Comparison of ENCODE assay signal across 11 mouse cellular contexts in the genomic region with DNA sequence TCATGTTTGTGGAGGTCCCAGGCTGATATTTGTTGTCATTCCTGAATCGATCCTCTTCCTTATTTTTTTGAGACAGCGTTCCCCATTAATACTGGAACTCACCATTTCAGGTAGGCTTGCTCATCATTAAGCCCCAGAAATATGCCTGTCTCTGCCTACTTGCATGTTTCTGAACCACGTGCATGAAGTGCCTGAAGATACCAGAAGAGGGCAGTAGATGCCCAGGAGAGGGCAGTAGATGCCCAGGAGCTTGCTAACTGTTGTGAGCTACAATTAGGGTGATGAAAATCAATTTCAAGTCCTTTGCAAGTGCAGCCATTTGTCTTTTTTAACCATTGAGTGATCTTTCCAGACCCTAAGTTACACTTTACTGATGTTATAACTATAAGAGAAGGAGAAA.
DNase-seq lines count a peak whose midpoint lies in the region; ATAC-seq and TF ChIP-seq lines count a peak whose summit lies in the region.
"Had no signal": no experiment of that assay in that cellular context is flagged by ENCODE, and none has a peak within 500 bp of the region (broad histone marks: within the 10 kb centered on the region; RNA-seq: fewer than 3 reads in every experiment).

No protein-coding gene starts in this region.

- no peaks in the 10 kb centered on the region for H3K27me3 ChIP-seq in midbrain, embryonic 10.5 days (ENCODE audit: low read depth, poor library complexity, severe bottlenecking)
- H3K27me3 ChIP-seq in midbrain, embryonic 15.5 days (replicated peaks): no peaks in the 10 kb centered on the region
- no peaks in the 10 kb centered on the region for H3K27me3 ChIP-seq in thymus, adult 2 months (ENCODE audit: control insufficient read depth, insufficient read depth, low read length)
- H3K27me3 ChIP-seq: heart, embryonic 13.5 days had no signal

- H3K27ac ChIP-seq in gastrocnemius, adult 2 months: no peak overlapping the region
- no peak overlapping the region for H3K27ac ChIP-seq in midbrain, embryonic 10.5 days (replicated peaks)
- no peak overlapping the region for H3K27ac ChIP-seq in midbrain, embryonic 15.5 days
- H3K27ac ChIP-seq in thymus, adult 2 months (ENCODE audit: control insufficient read depth, insufficient read depth, low read length): no peak overlapping the region
- H3K27ac ChIP-seq: heart, embryonic 13.5 days; macrophage had no signal

- DNase-seq in gastrocnemius, adult 2 months: no peak
- DNase-seq in gastrocnemius, adult 18-20 months (ENCODE audit: low spot score): no peak
- peak; percentile 19 for DNase-seq in midbrain, embryonic 10.5 days (ENCODE audit: low spot score)
- peak; percentile 27 for DNase-seq in brain, embryonic 14.5 days (ENCODE audit: low read depth)
- peak; percentile 27 for DNase-seq in retina, postnatal 1 day
- no peak for DNase-seq in spleen, postnatal 36 days (ENCODE audit: low spot score in 2 of 2)
- DNase-seq in thymus, adult 2 months: no peak
- DNase-seq: right cerebral cortex, postnatal 14 days had no signal

- H3K9ac ChIP-seq in midbrain, embryonic 15.5 days: no peak overlapping the region
- H3K9ac ChIP-seq: heart, embryonic 13.5 days had no signal

- peak; percentile 9; the same call in 1 of the 2 replicates for TF ChIP-seq CTCF in gastrocnemius, adult 2 months (IDR thresholded peaks at IDR 0.05)
- peak; percentile 43; the same call in 1 of the 2 replicates for TF ChIP-seq CTCF in brain, embryonic 14.5 days (IDR thresholded peaks at IDR 0.05; ENCODE audit: borderline replicate concordance, extremely low read depth, insufficient read depth, insufficient read length)
- TF ChIP-seq CTCF in thymus, adult 2 months (IDR thresholded peaks at IDR 0.05; ENCODE audit: borderline replicate concordance, control insufficient read depth, extremely low read depth, insufficient read depth, low read length, poor library complexity): no peak

- WGBS in midbrain, embryonic 10.5 days: 75% methylated on average over 3 of the region's 3 CpGs
- 77% methylated on average over 3 of the region's 3 CpGs for WGBS in midbrain, embryonic 15.5 days
- WGBS in thymus, adult 2 months: 80% methylated on average over 3 of the region's 3 CpGs

- H3K4me2 ChIP-seq in midbrain, embryonic 15.5 days: no peak overlapping the region
- H3K4me2 ChIP-seq: heart, embryonic 13.5 days had no signal

- H3K4me3 ChIP-seq in gastrocnemius, adult 2 months: no peak overlapping the region
- no peak overlapping the region for H3K4me3 ChIP-seq in midbrain, embryonic 10.5 days
- no peak overlapping the region for H3K4me3 ChIP-seq in midbrain, embryonic 15.5 days
- H3K4me3 ChIP-seq in thymus, adult 2 months (ENCODE audit: control insufficient read depth, insufficient read depth, low read length): no peak overlapping the region
- H3K4me3 ChIP-seq: heart, embryonic 13.5 days had no signal

- intact Hi-C loops in gastrocnemius, adult 2 months (cut with DNase I): no loop called here

- ATAC-seq in midbrain, embryonic 15.5 days (replicated peaks): no peak

- H3K4me1 ChIP-seq in midbrain, embryonic 10.5 days: no peaks in the 10 kb centered on the region
- no peaks in the 10 kb centered on the region for H3K4me1 ChIP-seq in midbrain, embryonic 15.5 days
- no peaks in the 10 kb centered on the region for H3K4me1 ChIP-seq in thymus, adult 2 months (replicated peaks; ENCODE audit: control insufficient read depth, insufficient read depth, low read length)
- H3K4me1 ChIP-seq: heart, embryonic 13.5 days had no signal

- H3K36me3 ChIP-seq in midbrain, embryonic 10.5 days: no peaks in the 10 kb centered on the region
- no peaks in the 10 kb centered on the region for H3K36me3 ChIP-seq in midbrain, embryonic 15.5 days (replicated peaks)
- H3K36me3 ChIP-seq in thymus, adult 2 months (ENCODE audit: control insufficient read depth, insufficient read depth, low read length): no peaks in the 10 kb centered on the region
- H3K36me3 ChIP-seq: heart, embryonic 13.5 days had no signal

- no peak for TF ChIP-seq POLR2A in brain, embryonic 14.5 days (IDR thresholded peaks at IDR 0.05; ENCODE audit: borderline replicate concordance, extremely low read depth, insufficient read depth, insufficient read length, poor library complexity, severe bottlenecking)
- no peak for TF ChIP-seq POLR2A in thymus, adult 2 months (IDR thresholded peaks at IDR 0.05; ENCODE audit: control insufficient read depth, extremely low read depth, insufficient read depth, low read length, poor library complexity)

- no peaks in the 10 kb centered on the region for H3K9me3 ChIP-seq in midbrain, embryonic 10.5 days (replicated peaks)
- no peaks in the 10 kb centered on the region for H3K9me3 ChIP-seq in midbrain, embryonic 15.5 days
- H3K9me3 ChIP-seq: heart, embryonic 13.5 days had no signal

Comparison
In these comparisons a context has a peak if more than half of its experiments do, and no peak if none do; other contexts are left out.
1. DNase-seq: peak in midbrain, embryonic 10.5 days (single experiment), brain, embryonic 14.5 days (single experiment) and retina, postnatal 1 day (single experiment); none in gastrocnemius, adult 2 months (single experiment), gastrocnemius, adult 18-20 months (single experiment), spleen, postnatal 36 days (0 of 2) and thymus, adult 2 months (single experiment).